Mouse (Mus musculus) adrenal gland, postnatal 10 days (tissue): ENCODE measurements around the gene Zfp961. TPM values are rescaled to one million over a fixed set of nuclear protein-coding genes. Genes with fewer than 3 reads are reported as not detected.
"Not testable (repeated sequence)": the region's sequence is repeated elsewhere in the genome, so short reads cannot be mapped to it uniquely, and the experiment has no call there.

Experiments used
- DNase-seq: peaks from one replicate; pipeline ENCODE4 v3.0.0; 2021; ENCODE audit warnings: mixed read lengths
- total RNA-seq, 2 experiments: library from RNA; stranded (reverse); gene quantifications; 2 replicates each; pipeline ENCODE4 v1.2.3; 2021

The Zfp961 gene
- total RNA-seq, 2 experiments from 2014 or later, result 15.4 to 25.9 TPM

GRCm38 (mm10) chr8:71961796-71962195 lies 11.0 kb downstream of the Zfp961 start:
- DNase-seq, result no peak

DNA sequence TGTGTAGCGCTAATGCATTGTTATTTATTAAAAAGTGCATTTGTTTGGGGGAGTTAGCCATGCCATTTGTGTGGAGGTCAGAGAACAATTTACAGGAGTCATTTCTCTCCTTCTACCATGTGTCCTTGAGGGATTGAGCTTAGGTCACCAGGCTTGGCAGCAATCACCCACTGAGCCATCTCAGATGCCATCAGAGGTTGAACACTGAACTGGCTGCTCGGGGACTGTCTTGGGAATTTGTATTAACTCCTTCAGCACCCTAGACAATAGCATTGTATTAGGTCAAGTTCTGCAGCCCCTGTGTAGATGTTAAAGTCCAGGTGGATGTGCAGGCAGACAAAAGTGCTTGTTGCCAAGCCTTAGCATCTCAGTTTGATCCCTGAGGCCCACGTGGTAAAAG lies 13.2 kb downstream of the Zfp961 start:
- peak; percentile 56 for DNase-seq

DNA sequence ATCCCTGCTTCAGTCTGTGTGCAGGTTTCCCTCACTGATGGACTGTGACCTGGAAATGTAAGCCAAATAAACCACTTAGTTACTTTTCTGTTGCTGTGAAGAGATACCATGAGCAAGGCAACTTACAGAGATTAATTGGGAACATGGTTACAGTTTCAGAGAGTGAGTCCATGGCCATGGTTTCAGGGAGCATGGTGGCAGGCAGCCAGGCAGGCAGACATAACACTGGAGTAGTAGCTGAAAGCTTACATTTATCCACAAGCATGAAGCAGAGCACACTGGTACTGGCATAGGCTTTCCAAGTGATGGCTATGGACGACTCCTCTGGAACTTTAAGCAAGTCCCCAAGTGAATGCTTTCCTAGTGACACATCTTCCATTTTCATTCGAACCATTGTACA lies 14.3 kb downstream of the Zfp961 start:
- peak; percentile 49 for DNase-seq

DNA sequence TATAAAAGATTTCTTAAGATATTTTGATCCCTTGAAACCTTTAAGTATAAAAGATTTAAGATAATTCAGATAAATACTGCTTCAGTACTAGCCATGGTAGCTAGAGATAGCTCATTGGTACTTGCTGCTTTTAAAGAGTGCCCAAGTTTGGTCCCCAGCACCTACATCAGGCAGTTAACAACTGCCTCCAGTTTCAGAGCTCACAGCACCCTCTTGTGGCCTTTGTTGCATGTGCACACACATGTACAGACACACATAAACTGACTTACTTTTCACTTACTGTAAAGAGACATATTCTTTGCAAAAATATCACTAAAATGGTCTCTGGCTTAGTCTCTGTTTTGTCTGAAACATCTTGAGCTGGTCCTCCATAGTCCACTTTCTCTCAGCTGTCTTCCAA lies 15.6 kb downstream of the Zfp961 start:
- no peak for DNase-seq

- no peak for DNase-seq
Measured at GRCm38 (mm10) chr8:71967261-71967660, 16.4 kb downstream of the Zfp961 start.

- no peak for DNase-seq
Measured at GRCm38 (mm10) chr8:71968100-71968499, 17.3 kb downstream of the Zfp961 start.

DNA sequence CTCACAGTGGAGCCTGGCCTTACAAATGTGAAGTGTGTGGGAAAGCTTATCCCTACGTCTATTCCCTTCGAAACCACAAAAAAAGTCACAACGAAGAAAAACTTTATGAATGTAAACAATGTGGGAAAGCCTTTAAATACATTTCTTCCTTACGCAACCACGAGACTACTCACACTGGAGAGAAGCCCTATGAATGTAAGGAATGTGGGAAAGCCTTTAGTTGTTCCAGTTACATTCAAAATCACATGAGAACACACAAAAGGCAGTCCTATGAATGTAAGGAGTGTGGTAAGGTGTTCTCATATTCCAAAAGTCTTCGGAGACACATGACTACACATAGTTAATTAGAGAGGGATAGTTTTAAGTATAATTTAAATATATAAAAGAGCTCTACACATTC lies 17.8 kb downstream of the Zfp961 start:
- no peak for DNase-seq

GRCm38 (mm10) chr8:71971945-71972344 lies 21.1 kb downstream of the Zfp961 start:
- DNase-seq, result peak; percentile 54

DNA sequence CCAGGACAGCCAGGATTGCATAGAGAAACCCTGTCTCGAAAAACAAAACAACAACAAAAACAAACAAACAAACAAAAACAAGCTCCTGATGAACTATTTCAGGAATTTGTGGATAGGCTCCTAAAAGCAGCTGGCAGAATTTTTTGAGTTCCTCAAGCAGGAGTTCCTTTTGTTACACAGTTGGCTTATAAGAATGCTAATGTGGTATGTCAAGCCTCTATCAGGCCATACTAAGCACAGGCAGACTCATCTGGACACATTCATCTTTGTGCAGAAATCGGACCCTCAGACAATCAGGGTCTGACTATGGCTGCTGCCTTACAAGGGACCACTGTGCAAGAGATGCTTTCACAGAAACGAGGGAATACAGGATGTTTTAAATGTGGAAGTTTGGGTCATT lies 23.4 kb downstream of the Zfp961 start:
- DNase-seq, result no peak

DNA sequence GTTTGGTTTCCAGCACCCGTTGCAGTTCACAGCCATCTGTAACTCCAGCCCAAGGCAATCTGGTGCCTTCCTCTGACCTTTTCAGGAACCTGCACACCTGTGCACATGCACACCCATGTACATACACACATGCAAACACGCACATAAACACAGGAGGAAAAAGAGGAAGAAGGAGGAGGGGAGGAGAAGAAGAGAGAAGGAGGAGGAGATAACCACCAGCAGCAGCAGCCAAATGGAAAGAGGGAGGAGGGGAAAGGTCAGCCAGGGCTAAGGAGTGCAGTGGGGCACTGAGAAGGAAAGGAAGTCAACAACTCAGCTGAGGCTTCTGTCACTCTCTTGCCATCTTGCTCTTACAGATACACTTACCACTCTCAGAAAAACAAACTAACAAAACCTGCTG lies 30.2 kb downstream of the Zfp961 start:
- no peak for DNase-seq

DNA sequence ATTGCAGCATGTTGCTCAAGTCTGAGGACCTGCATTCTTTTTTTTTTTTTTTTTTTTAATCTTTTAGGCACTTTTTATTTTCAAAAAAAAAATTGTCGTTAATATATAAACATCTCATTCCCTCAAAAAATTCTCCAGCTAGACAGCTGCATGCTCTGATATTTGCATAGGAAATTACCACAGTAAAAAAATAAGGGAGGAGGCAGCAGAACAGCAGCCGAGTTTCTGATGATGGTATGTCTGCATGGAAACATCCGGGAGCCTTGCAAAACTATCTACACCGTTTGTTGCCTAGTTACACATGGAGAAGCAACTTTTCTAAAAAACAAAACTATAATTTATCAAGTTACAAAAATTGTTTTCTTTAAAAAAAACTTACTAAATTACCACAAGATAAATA lies 30.6 kb downstream of the Zfp961 start:
- DNase-seq, result no peak

DNA sequence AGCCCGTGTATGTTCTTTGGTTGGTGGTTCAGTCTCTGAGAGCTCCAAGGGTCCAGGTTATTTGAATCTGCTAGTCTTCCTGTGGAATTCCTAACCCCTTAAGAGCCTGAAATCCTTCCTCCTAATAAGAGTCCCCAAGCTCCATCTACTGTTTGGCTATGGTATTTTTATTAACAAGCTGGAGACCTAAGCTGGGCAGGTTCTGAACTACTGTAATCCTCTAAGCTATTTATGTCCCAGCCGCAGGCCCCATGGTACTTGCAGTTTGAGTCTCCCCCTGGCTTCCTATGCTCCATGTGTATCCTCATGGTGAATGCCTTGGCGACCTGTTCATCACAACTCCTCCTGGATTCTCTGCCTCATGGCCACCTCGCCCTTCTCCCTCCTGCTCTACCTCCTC lies 33.8 kb downstream of the Zfp961 start:
- DNase-seq, result no peak

- DNase-seq, result peak; percentile 68
Measured at GRCm38 (mm10) chr8:71988110-71988866, 37.5 kb downstream of the Zfp961 start.

DNA sequence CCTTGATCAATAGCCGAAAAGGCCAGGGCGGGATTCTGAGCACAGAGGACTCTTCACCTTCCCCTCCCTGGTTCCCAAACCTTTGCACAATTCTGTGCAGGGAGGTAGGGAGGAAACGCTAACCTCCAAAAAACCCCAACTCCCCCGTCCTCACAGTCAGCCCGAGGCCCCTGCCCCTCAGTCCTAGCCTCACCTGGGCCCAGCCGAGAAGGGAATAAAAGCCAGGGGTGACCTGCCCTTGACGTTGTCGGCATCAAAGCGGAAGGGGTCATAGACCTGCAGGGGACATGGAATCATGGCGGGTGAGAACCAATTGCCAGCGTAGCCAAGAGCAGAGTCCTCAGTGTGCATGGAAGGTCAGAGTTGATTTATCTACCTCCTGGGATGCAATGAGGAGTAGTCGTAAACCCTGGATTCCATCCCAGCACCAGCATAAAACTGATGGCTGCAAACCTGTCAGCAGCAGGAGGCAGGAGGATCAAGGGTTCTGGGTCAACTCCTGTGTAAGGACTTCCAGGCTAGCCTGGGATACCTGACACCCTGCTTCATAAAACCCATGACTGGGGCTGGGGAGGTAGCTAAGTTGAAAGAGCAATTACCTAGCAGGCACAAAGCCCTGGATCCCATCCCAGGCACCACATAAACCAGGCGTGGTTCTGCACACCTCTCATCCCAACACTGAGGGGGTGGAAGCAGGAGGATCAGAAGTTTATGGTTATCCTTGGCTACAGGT lies 38.2 kb downstream of the Zfp961 start:
- DNase-seq, result no peak

- DNase-seq, result no peak
Measured at GRCm38 (mm10) chr8:71999434-71999833, 48.6 kb downstream of the Zfp961 start.

DNA sequence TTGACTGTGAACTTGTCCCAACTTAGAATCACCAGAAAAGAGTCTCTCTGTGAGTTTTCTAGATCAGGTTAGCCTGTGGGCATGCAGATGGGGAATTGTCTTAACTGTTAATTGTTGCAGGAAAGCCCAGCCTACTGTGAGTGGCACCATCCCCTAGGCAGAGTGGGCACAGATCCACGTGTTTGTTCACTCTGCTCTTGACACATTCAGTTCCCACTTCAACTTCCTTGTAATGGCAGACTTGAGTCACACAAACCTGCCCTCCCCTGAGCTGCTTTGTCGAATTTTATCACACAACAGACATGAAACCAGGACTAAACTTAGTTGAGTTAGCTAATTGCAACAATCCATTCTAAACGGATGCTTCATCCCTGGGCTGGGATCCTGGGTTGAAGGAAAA lies 49.4 kb downstream of the Zfp961 start:
- no peak for DNase-seq

DNA sequence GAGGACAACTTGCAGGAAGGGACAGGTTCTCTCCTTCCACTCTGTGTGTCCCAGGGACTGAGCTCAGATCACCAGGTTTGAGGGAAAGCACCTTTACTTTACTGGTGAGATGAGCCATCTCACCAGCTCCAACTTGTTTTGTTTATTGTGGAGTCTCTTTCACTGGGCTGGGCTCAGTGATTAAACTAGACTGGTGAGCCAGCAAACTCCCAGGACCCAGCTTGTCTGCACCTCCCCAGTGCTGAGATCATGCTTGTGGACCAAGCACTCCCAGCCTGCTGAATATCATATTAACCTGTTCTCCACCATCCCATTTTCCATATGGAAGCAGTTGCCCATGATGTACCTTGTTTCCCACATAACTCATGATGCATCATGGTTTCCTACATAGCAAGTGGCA lies 52.1 kb downstream of the Zfp961 start:
- no peak for DNase-seq

- DNase-seq, result no peak
Measured at GRCm38 (mm10) chr8:72005912-72006311, 55.1 kb downstream of the Zfp961 start.

DNA sequence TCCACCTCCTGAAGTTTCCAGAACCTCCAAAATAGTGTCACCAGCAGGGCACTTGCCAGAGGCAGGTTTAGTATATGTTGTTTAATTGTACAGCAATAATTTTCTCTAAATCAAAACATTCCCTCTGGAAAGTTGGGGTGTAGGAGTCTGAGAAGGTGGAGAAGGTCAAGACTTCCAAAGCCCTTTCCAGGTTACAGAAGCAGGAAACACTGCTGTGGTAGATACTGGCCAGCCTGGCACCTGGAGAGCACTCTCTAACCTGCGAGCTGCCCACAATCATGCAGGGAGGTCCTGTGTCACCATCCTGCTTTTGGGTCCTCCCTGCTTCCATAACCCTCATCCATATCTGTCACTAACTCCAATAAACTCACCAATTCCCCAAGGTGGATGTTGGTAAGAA lies 55.9 kb downstream of the Zfp961 start:
- DNase-seq, result no peak

DNA sequence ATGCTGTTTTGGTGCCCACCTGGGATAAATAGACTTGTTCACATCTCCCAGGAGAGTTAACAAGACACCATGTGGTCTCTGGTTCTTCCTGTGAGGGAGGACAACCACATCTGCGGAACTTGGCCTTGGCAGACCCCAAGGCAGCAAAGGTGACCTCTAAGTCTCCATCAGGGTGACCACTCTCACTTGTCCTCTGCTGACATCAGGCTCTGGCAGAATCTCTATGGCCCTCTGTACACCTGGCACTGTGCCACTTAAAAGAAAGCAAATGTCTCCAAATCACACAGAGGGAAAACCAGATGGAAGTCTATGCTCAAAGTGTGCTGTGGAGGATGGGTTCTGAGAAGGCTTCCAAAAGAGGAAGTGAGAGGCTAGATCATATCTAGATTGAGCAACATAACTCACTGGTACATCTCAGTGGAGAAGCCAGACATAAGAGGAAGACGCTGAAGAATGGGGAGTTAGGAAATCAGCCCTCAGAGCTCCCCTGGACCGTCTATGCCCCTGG lies 57.4 kb downstream of the Zfp961 start:
- peak; percentile 55 for DNase-seq

DNA sequence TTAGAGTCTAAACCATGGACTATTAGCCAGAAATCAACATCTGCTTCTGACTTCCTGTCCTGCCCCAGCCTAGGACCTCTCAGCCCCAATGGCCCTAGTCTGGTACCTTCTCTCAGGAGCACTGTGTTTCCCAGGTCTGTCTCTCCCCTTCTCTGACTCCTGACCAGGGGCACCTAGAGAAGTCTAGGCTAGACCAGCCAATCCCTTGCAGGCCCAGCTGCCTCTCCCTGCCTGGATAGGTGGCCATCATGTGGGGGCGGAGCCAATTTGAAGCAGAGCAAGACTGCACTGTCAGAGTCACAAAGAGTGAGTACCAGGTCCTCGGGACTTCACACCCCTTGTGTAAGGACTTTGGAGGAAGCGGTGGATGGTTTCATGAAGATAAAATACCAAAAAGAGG lies 58.6 kb downstream of the Zfp961 start, which contains the start of gene Cyp4f18:
Gene Cyp4f18, minus strand, starts transcription at position 154 of the 400 bp plus-strand sequence.
- DNase-seq, result no peak

DNA sequence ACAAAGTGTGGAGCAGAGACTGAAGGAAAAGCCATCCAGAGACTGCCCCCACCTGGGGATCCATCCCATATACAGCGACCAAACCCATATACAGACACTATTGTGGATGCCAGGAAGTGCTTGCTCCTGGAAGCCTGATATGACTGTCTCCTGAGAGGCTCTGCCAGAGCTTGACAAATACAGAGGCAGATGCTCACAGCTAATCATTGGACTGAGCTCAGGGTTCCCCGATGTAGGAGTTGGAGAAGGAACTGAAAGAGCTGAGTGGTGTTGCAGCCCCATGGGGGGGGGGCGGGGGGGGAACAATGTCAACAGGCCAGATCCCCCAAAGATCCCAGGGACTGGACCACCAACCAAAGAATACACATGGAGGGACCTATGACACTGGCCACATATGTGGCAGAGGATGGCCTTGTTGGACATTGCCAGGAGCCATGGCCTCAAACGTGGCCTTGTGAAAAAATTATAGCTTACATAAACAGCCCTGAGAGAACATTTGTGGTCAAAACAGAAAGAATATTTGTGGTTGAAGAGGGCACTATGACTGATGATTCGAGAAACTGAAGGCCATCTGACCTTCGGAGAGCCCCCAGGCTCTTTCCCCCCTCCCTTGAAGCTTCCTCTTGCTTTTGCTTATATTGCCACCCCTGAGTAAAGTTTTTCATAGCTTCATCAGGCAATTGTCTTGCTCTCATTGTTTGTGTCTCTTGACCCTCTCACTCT lies 62.8 kb downstream of the Zfp961 start:
- DNase-seq, result peak; percentile 36

GRCm38 (mm10) chr8:72017339-72017738 lies 66.5 kb downstream of the Zfp961 start:
- DNase-seq, result not testable (repeated sequence)
